Mouse (Mus musculus) liver, adult 2 months (tissue): ENCODE data around the gene Tmsb15b1.

Experiments
- CTCF ChIP-seq: fragments of 200-500 bp; IDR thresholded peaks from 2 replicates; pipeline ENCODE4 v1.5.1; 2011; ENCODE audit warnings: low read depth, low read length, control low read depth
- POLR2A ChIP-seq: fragments of 200-500 bp; IDR thresholded peaks from 2 replicates; pipeline ENCODE4 v1.6.1; 2011; ENCODE audit warnings: low read length, control low read depth; ENCODE audit not compliant: insufficient read depth; ENCODE audit errors: extremely low read depth

DNA sequence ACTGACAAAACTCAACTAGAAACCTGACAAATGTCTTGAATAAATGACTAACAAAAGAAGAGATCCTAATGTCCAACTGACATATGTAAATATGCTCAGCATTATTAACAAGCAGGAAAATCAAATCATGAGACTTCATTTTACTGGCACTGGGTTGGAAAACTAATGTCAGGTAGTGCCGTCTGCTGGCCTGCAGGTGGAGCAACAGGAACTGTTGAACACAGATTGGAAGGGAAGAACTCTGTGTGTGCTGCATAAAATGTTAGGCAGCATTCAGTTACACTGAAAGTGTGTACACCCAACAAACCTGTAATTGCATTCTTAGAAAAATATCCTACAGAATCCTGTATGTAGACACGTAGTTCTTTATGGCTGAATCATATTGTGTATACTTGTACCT is 17.0 kb downstream of the Tmsb15b1 start:
- TF ChIP-seq CTCF (peak; percentile 31; the same call in 1 of the 2 replicates), POLR2A (no peak)
